Mouse (Mus musculus): ENCODE measurements around the gene Tro. TPM values are rescaled to one million over a fixed set of nuclear protein-coding genes. Genes with fewer than 3 reads are reported as not detected.

Gene Tro
- total RNA-seq (2021): under 1 TPM; 0.14 to 0.25 TPM
- long read RNA-seq, experiment 1: 0 reads
- long read RNA-seq, experiment 2: 0 reads

- no peak for DNase-seq (ENCODE audit: low spot score)
Measured at GRCm38 (mm10) chrX:150656908-150657796, at the start of gene Tro. Tro (minus strand) TSS chrX:150657583.

GRCm38 (mm10) chrX:150677505-150677904 is 20.1 kb upstream of the Tro start:
- DNase-seq (ENCODE audit: low spot score): no peak

GRCm38 (mm10) chrX:150662809-150663208 is 5.4 kb upstream of the Tro start:
- no peak for DNase-seq (ENCODE audit: low spot score)

- no peak for DNase-seq (ENCODE audit: low spot score)
Measured at GRCm38 (mm10) chrX:150657797-150658118, 375 bp upstream of the Tro start.

DNA sequence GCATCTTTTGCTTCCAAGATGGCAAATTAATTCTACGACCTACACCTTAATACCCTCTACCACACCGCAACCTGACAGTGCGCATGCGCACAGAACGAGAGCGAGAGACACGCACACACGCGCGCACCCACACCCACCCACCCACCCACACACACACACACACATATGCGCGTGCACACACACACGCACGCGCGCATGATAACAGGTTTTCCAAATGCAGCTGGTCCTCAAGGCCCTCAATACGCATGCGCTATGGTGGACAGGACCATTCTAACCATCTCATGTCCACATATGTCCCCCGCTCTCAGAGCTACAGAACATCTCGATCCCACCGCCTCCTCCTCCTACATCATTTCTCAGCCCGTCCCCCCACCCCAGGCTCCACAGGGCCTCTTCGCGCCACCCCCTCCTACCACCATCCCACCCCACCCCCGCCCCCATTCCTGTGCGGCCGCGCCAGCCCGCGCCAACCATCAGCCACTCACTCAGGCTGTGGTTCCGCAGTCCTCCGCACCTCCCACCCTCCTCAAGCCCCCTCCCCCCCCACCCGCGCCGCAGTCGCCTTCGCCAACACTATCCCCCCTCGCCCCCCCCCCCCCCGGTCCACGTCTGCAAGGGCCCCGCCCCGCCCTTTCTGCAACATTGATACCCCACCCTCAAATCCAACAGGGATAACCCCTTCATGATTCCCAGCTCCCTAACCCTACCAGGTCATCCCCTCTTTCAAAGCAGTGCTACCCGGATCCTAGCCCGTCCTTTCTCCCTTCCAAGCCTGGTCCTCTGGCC is 1.1 kb downstream of the Tro start:
- DNase-seq (ENCODE audit: low spot score): no peak

DNA sequence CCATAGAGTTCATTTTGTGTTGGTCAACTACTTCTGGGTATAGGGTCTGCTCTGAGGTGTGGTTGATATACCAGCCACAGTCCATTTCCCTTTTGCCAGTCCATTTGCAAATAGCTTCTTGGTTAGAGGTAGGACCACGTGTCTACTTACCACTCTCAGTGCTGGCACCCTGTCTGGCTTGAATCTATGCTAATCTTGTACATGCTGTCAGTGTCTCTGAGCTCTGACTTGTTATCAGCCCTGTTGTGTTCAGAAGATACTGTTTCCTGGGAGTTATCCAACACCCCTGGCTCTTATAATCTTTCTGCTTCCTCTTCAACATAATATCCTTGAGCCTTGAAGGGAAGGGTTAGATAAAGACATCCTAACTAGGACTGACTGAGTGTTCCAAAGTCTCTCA is 21.0 kb downstream of the Tro start:
- no peak for DNase-seq (ENCODE audit: low spot score)

- DNase-seq (ENCODE audit: low spot score): peak; percentile 10
Measured at GRCm38 (mm10) chrX:150598882-150599281, 58.5 kb downstream of the Tro start.

Other genes starting within 250 kb of the Tro start
- 1 to 10 TPM; 5.6 TPM for gene Tmem29, start 198.4 kb downstream of the Tro start, total RNA-seq (2021)
- 1 to 10 TPM; 3.3 to 3.5 TPM for gene Alas2, start 110.2 kb downstream of the Tro start, total RNA-seq (2021)
- 10 to 100 TPM; 30.0 to 47.1 TPM for gene Pfkfb1, start 69.4 kb downstream of the Tro start, total RNA-seq (2021)
- 1 to 10 TPM; 4.0 to 7.3 TPM for gene Apex2, start 67.7 kb downstream of the Tro start, total RNA-seq (2021)
- 10 to 100 TPM; 10.7 to 11.6 TPM for gene Maged2, start 156.8 kb upstream of the Tro start, total RNA-seq (2021)

Data from gastrocnemius, adult 18-20 months (tissue).